Mouse (Mus musculus): ENCODE results near the gene Slc1a7. TPM values are rescaled to one million over a fixed set of nuclear protein-coding genes. Genes with fewer than 3 reads are reported as not detected.

Gene Slc1a7
- polyA plus RNA-seq, 1 experiment, result not detected

DNA sequence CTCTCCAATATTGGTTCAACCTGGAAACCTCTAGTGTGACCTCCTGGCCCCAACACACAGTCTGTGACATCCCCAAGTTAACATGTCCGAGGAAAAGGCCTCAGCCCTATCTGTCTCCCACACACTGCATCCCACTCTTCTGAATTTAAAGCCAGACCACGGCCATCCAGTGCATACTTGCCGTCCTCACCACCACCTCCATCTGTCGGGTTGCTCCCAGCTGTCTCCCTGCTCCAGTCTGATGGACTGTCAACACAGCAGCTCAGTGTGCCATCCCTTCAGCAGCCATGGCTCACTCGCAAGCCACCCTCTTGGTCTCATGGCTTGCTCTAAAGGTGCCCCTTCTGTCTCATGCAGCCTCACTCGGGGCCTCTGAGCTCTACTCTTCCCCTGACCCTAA, 27.6 kb downstream of the Slc1a7 start:
- TF ChIP-seq POLR2A (IDR thresholded peaks at IDR 0.05; ENCODE audit: insufficient read depth, low read depth, low read length), result no peak
- TF ChIP-seq CTCF (IDR thresholded peaks at IDR 0.05; ENCODE audit: insufficient read depth, low read depth, low read length), result no peak

DNA sequence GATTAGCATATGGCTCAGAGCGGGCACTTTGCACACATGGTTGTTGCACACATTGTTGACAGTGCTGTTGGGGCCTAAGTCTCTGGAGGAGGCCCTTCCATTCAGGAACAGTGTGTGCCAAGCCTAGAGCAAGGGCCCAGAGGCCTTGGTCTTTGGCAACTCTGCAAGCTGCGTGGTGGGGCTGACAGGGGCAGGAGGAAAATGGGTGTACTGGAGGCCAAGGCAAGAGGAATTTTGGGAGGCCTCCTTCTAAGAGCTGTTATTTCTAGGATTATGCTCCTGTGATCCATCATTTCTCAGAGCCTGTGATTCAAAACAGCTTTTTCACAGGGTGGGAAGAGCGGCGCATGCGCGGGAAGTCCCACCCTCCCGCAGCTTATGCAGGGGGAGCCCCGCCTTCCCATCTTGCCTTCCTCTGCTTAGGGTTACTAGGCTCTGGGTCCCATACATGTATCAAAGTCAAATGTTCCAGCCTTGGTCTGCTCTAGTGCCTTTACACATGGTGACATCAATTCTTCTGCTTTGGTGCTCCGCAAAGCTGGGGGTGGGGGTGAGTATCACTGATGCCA, 28.4 kb downstream of the Slc1a7 start:
- 95% methylated on average over 9 of the region's 9 CpGs for WGBS
- Histone ChIP-seq H3K4me1 (ENCODE audit: control insufficient read depth, insufficient read depth, low read length) (peaks cover 3% of the 10 kb centered on the region), H3K27ac (ENCODE audit: insufficient read depth, low read depth, low read length) (no peak overlapping the region), H3K4me3 (ENCODE audit: insufficient read depth, low read depth, low read length) (no peak overlapping the region)
- TF ChIP-seq POLR2A (IDR thresholded peaks at IDR 0.05; ENCODE audit: insufficient read depth, low read depth, low read length) (no peak), CTCF (IDR thresholded peaks at IDR 0.05; ENCODE audit: insufficient read depth, low read depth, low read length) (no peak)

More for the DNA sequence above, 27.6 kb downstream of the Slc1a7 start:
- WGBS, result 92% methylated on average over 6 of the region's 6 CpGs
- Histone ChIP-seq H3K27ac (ENCODE audit: insufficient read depth, low read depth, low read length) (no peak overlapping the region), H3K4me3 (ENCODE audit: insufficient read depth, low read depth, low read length) (no peak overlapping the region), H3K4me1 (ENCODE audit: control insufficient read depth, insufficient read depth, low read length) (peaks cover 3% of the 10 kb centered on the region)

DNA sequence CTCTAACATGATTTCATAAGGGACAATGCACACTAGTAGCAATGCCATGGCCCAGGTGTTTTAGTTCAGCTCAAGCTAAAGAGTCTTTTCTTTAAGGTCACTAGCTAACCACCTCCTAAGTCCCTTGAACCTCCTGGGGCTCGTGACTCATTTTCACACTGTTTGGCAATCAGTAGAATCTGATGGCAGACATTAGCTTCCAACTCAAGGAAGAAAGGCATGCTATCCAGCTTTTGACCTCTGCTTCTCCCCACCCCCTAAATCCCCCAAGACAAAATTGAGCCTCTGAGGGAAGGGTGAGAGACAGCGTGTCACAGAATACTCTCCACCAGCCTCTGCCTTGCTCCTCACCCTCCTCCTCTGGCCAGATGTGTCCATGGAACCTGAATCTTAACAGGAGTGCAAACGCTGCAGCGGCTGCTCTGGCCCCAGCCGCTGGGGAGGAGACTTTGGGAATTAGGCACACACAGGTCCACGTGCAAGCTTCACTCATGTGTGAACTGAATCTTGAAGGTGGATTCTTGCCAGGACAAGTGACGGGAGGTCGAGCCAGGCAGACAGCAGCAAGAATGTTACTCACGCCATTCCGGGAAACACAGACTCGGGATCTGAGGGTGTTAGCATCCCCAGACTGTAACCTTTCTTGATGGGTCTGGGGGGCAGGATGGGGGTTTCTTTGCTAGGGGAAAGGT, 30.7 kb downstream of the Slc1a7 start:
- H3K27ac ChIP-seq (ENCODE audit: insufficient read depth, low read depth, low read length), result no peak overlapping the region
- H3K4me3 ChIP-seq (ENCODE audit: insufficient read depth, low read depth, low read length), result no peak overlapping the region
- no peak for TF ChIP-seq CTCF (IDR thresholded peaks at IDR 0.05; ENCODE audit: insufficient read depth, low read depth, low read length)
- H3K4me1 ChIP-seq (ENCODE audit: control insufficient read depth, insufficient read depth, low read length), result peaks cover 3% of the 10 kb centered on the region
- WGBS, result 39% methylated on average over 11 of the region's 11 CpGs

DNA sequence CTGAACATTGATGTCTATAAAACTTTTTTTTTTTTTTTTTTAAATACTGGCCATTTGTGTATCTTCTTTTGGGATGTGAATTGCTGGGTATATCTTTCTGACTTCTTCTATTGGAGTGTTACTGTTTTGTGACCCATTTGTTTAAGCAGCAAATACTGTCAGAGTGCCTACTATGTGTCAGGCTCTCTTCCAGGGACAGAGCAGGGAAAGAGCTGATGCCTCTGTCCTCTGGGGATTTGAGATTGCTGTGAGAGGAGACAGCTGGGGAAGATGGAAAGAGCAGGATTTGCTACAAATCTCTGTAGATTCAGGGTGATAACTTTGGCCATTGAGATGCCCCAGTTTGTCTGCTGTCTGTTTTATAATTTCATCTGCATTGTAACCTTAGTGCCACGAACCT, 31.2 kb downstream of the Slc1a7 start:
- no peak overlapping the region for H3K4me3 ChIP-seq (ENCODE audit: insufficient read depth, low read depth, low read length)
- no peak for TF ChIP-seq POLR2A (IDR thresholded peaks at IDR 0.05; ENCODE audit: insufficient read depth, low read depth, low read length)
- TF ChIP-seq CTCF (IDR thresholded peaks at IDR 0.05; ENCODE audit: insufficient read depth, low read depth, low read length), result no peak
- H3K27ac ChIP-seq (ENCODE audit: insufficient read depth, low read depth, low read length), result no peak overlapping the region
- 100% methylated on average over 1 of the region's 1 CpGs for WGBS
- H3K4me1 ChIP-seq (ENCODE audit: control insufficient read depth, insufficient read depth, low read length), result peaks cover 3% of the 10 kb centered on the region

DNA sequence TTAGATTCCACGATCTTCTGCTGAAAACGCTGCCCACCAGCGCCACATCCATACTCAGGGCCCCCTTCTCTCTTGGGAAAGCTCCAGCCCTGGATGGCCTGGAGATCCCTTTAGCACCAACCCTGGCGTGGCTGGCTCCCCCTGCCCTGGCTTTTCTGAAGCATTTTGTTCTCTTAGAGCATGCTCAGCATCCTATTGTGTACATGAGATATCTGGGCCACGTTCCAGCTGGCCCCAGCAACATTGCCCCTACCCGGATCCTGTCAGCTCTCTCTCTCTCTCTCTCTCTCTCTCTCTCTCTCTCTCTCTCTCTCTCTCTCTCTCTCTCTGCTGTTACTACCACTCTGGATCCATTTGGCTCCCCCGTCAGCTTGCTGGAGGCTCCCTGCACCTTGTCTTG, 37.2 kb downstream of the Slc1a7 start:
- Histone ChIP-seq H3K4me3 (ENCODE audit: insufficient read depth, low read depth, low read length) (no peak overlapping the region), H3K4me1 (ENCODE audit: control insufficient read depth, insufficient read depth, low read length) (no peaks in the 10 kb centered on the region), H3K27ac (ENCODE audit: insufficient read depth, low read depth, low read length) (no peak overlapping the region)
- WGBS, result 55% methylated on average over 7 of the region's 7 CpGs
- TF ChIP-seq POLR2A (IDR thresholded peaks at IDR 0.05; ENCODE audit: insufficient read depth, low read depth, low read length), result no peak
- TF ChIP-seq CTCF (IDR thresholded peaks at IDR 0.05; ENCODE audit: insufficient read depth, low read depth, low read length), result no peak

DNA sequence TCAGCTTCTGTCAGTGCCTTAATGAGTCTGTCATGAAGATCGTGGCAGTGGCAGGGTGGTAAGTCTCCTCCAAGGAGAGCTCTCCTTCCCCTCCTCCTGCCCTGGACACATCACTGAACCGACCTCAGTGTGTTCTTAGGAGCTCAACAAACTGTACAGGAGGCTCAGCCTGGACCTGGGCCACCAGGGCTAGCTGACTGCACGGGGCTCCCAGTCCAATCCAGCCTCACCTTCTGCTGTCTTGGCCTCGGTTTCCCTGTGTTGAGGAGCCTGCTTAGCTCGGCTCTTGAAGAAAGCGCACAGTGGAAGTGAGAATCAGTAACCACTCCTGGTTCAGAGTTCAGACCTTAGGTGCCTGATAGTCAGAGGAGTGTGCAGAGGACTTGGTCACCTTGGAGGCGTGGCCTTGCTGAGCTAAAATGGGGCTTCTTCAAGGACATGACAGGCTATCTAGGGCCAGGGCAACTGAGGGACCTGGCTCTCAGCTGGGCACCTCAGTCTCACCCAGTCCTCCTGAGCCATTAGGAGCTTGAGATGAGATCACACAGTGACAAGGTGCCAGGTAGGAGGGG, 39.5 kb downstream of the Slc1a7 start:
- 86% methylated on average over 7 of the region's 7 CpGs for WGBS
- Histone ChIP-seq H3K4me1 (ENCODE audit: control insufficient read depth, insufficient read depth, low read length) (no peaks in the 10 kb centered on the region), H3K4me3 (ENCODE audit: insufficient read depth, low read depth, low read length) (no peak overlapping the region), H3K27ac (ENCODE audit: insufficient read depth, low read depth, low read length) (no peak overlapping the region)
- TF ChIP-seq CTCF (IDR thresholded peaks at IDR 0.05; ENCODE audit: insufficient read depth, low read depth, low read length), result no peak
- TF ChIP-seq POLR2A (IDR thresholded peaks at IDR 0.05; ENCODE audit: insufficient read depth, low read depth, low read length), result no peak

DNA sequence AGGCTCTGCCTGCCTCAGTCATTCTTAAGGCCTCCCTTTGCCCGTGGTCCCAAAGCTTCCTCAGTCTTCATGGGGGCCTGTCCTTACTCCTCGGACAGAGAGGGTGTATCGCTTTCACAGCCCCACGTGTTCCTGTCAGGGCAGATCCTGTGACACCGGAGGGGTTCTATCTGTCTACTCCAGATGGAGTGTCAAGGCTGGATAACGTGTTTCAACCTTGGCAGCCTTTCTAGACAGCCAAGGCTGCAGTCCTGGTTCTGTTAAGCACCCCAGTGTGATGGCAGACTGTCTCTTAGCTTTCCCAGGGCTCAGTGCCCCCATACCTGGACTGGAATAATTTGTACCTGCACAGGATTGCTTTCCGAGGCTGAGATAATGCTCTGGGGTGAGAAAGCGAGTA, 40.4 kb downstream of the Slc1a7 start:
- Histone ChIP-seq H3K4me1 (ENCODE audit: control insufficient read depth, insufficient read depth, low read length) (no peaks in the 10 kb centered on the region), H3K4me3 (ENCODE audit: insufficient read depth, low read depth, low read length) (no peak overlapping the region), H3K27ac (ENCODE audit: insufficient read depth, low read depth, low read length) (no peak overlapping the region)
- TF ChIP-seq CTCF (IDR thresholded peaks at IDR 0.05; ENCODE audit: insufficient read depth, low read depth, low read length) (no peak), POLR2A (IDR thresholded peaks at IDR 0.05; ENCODE audit: insufficient read depth, low read depth, low read length) (no peak)
- WGBS, result 85% methylated on average over 8 of the region's 8 CpGs

DNA sequence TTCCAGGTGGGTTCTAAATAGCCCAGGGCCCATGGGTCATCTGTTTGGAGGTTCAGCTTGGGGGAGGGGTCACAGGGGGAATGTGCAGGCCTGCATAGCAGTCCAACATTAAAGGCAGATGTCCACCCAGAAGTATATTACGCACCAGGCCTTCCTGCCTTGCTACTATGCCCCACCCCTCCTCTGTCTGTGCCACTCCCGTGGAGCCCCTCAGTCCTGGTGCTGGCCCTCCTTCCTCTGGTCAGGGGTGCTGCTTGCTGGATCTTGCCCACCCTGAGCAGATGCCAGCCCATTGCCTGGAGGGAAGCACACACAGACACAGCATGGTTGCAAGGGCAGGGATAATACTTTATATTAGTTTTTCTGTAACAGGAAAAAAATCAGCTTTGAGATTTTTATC, 46.3 kb downstream of the Slc1a7 start:
- TF ChIP-seq CTCF (IDR thresholded peaks at IDR 0.05; ENCODE audit: insufficient read depth, low read depth, low read length) (no peak), POLR2A (IDR thresholded peaks at IDR 0.05; ENCODE audit: insufficient read depth, low read depth, low read length) (no peak)
- WGBS, result 84% methylated on average over 2 of the region's 2 CpGs
- Histone ChIP-seq H3K4me1 (ENCODE audit: control insufficient read depth, insufficient read depth, low read length) (peaks cover 22% of the 10 kb centered on the region), H3K4me3 (ENCODE audit: insufficient read depth, low read depth, low read length) (no peak overlapping the region), H3K27ac (ENCODE audit: insufficient read depth, low read depth, low read length) (no peak overlapping the region)

DNA sequence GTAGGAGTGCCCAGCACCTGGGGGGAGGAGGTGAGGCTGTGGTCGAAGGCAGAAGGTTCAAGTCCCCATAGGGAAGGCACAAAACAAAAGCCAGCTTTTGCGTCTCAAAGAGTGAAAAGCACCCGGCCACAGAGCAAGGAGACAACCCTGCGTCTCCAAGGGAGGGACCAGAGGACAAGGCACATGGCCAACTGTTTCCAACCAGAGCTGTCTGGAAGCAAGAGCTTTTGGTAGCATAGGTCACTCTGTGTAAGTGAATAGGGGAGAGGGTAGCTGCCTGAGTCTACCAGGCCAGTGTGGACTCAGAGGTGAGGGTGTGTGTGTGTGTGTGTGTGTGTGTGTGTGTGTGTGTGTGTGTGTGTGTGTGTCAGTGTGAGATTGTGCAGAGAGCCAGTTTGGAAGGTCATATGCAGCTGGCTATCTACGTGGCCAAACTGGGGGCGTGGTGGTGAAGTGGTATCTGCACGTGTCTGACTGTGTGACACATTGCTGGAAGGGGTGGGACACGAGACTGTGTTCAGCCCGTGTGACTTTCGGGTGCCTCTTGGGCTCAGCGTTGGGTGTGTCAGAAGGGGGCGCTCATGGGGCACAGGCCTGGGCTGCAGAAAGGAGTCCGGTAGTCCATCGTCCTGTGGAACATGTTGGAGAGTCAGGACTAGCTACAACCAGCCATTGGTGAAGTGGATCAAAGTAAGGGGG, 47.1 kb downstream of the Slc1a7 start:
- TF ChIP-seq CTCF (IDR thresholded peaks at IDR 0.05; ENCODE audit: insufficient read depth, low read depth, low read length), result no peak
- TF ChIP-seq POLR2A (IDR thresholded peaks at IDR 0.05; ENCODE audit: insufficient read depth, low read depth, low read length), result no peak
- Histone ChIP-seq H3K4me3 (ENCODE audit: insufficient read depth, low read depth, low read length) (no peak overlapping the region), H3K27ac (ENCODE audit: insufficient read depth, low read depth, low read length) (no peak overlapping the region), H3K4me1 (ENCODE audit: control insufficient read depth, insufficient read depth, low read length) (peaks cover 26% of the 10 kb centered on the region)
- WGBS, result 68% methylated on average over 14 of the region's 14 CpGs

All from olfactory bulb, adult 2 months (tissue).